Mouse (Mus musculus) kidney, postnatal 25 days (tissue): ENCODE measurements around the gene Epb41l4b.
A peak's percentile ranks its signal among the peaks of the same experiment; 100 is the strongest.

Source experiments
- DNase-seq, 2 experiments: peaks; one replicate each; pipeline ENCODE4 v3.0.0; 2021; ENCODE audit warnings: mixed read lengths in 2 of 2

The Epb41l4b gene

GRCm38 (mm10) chr4:57153068-57153835 is 10.0 kb upstream of the Epb41l4b start:
- no peak for DNase-seq

GRCm38 (mm10) chr4:57148182-57148581 is 4.9 kb upstream of the Epb41l4b start:
- no peak for DNase-seq

- peak in 1 of 2 experiments; percentile 48 for DNase-seq
Measured at GRCm38 (mm10) chr4:57142374-57143025, 737 bp downstream of the Epb41l4b start.

GRCm38 (mm10) chr4:57141908-57142361 is 1.3 kb downstream of the Epb41l4b start:
- DNase-seq, result peak; percentile 30 to 44

- no peak for DNase-seq
Measured at GRCm38 (mm10) chr4:57140992-57141717, 2.1 kb downstream of the Epb41l4b start.

GRCm38 (mm10) chr4:57140200-57140799 is 2.9 kb downstream of the Epb41l4b start:
- DNase-seq, result no peak

- DNase-seq, result peak; percentile 53 to 86
Measured at GRCm38 (mm10) chr4:57139433-57139832, 3.8 kb downstream of the Epb41l4b start.

- no peak for DNase-seq
Measured at GRCm38 (mm10) chr4:57138093-57138440, 5.2 kb downstream of the Epb41l4b start.

- DNase-seq, result peak; percentile 78 to 89
Measured at GRCm38 (mm10) chr4:57137371-57138092, 5.7 kb downstream of the Epb41l4b start.

GRCm38 (mm10) chr4:57135431-57135830 is 7.8 kb downstream of the Epb41l4b start:
- DNase-seq, result no peak

GRCm38 (mm10) chr4:57134554-57134953 is 8.7 kb downstream of the Epb41l4b start:
- DNase-seq, result peak in 1 of 2 experiments; percentile 45

GRCm38 (mm10) chr4:57131839-57132238 is 11.4 kb downstream of the Epb41l4b start:
- no peak for DNase-seq

- DNase-seq, result peak; percentile 60 to 64
Measured at GRCm38 (mm10) chr4:57129718-57130515, 13.3 kb downstream of the Epb41l4b start.

GRCm38 (mm10) chr4:57123003-57123402 is 20.2 kb downstream of the Epb41l4b start:
- peak; percentile 7 to 48 for DNase-seq

- peak; percentile 56 to 75 for DNase-seq
Measured at GRCm38 (mm10) chr4:57122166-57122565, 21.1 kb downstream of the Epb41l4b start.

- DNase-seq, result peak; percentile 64
Measured at GRCm38 (mm10) chr4:57120563-57120962, 22.7 kb downstream of the Epb41l4b start.

GRCm38 (mm10) chr4:57119976-57120375 is 23.3 kb downstream of the Epb41l4b start:
- DNase-seq, result no peak

GRCm38 (mm10) chr4:57118883-57119282 is 24.4 kb downstream of the Epb41l4b start:
- DNase-seq, result no peak

- no peak for DNase-seq
Measured at GRCm38 (mm10) chr4:57116278-57116677, 27.0 kb downstream of the Epb41l4b start.

GRCm38 (mm10) chr4:57114617-57115592 is 28.3 kb downstream of the Epb41l4b start:
- DNase-seq, result no peak
